Mouse (Mus musculus) hindbrain, embryonic 10.5 days (tissue): Measurements from ENCODE around the gene Rrp9. TPM values are rescaled to one million over a fixed set of nuclear protein-coding genes. Genes with fewer than 3 reads are reported as not detected.

Source experiments
- DNase-seq: peaks from one replicate; pipeline ENCODE4 v3.0.0-alpha.2; 2017; ENCODE audit warnings: low spot score
- H3K27ac ChIP-seq: fragments of 300-500 bp; sonication (generic); 2 replicates; pipeline ENCODE4 v1.5.1; 2016; ENCODE audit warnings: mild to moderate bottlenecking, moderate library complexity
- H3K27me3 ChIP-seq: fragments of 300-500 bp; sonication (generic); 2 replicates; pipeline ENCODE4 v1.6.1; 2016; ENCODE audit warnings: mild to moderate bottlenecking; ENCODE audit not compliant: poor library complexity, insufficient read depth, severe bottlenecking
- H3K36me3 ChIP-seq: fragments of 300-500 bp; sonication (generic); 2 replicates; pipeline ENCODE4 v1.6.1; 2016; ENCODE audit warnings: mild to moderate bottlenecking, moderate library complexity
- H3K4me1 ChIP-seq: fragments of 300-500 bp; sonication (generic); replicated peaks from 2 replicates; pipeline ENCODE4 v1.6.1; 2016; ENCODE audit warnings: mild to moderate bottlenecking
- H3K4me3 ChIP-seq: fragments of 300-500 bp; sonication (generic); 2 replicates; pipeline ENCODE4 v1.5.1; 2016; ENCODE audit warnings: mild to moderate bottlenecking, moderate library complexity
- H3K9me3 ChIP-seq: fragments of 300-500 bp; sonication (generic); 2 replicates; pipeline ENCODE4 v1.6.1; 2016; ENCODE audit warnings: mild to moderate bottlenecking, moderate library complexity
- WGBS: fragments of 180-500 bp; shearing (Covaris S2); methylation state at CpG from one replicate; pipeline ENCODE4 v1.1.7; 2016; 5-methylcytosine and 5-hydroxymethylcytosine counted together
- polyA plus RNA-seq: library from polyadenylated mRNA; unstranded; fragments of >200 nt; fragmentation: Nextera tagmentation; extraction: Ambion mirVana; gene quantifications from 2 replicates; pipeline ENCODE4 v1.2.1, GENCODE M21; 2016

Rrp9 gene
- polyA plus RNA-seq, 1 experiment from 2014 or later: 64.1 TPM

DNA sequence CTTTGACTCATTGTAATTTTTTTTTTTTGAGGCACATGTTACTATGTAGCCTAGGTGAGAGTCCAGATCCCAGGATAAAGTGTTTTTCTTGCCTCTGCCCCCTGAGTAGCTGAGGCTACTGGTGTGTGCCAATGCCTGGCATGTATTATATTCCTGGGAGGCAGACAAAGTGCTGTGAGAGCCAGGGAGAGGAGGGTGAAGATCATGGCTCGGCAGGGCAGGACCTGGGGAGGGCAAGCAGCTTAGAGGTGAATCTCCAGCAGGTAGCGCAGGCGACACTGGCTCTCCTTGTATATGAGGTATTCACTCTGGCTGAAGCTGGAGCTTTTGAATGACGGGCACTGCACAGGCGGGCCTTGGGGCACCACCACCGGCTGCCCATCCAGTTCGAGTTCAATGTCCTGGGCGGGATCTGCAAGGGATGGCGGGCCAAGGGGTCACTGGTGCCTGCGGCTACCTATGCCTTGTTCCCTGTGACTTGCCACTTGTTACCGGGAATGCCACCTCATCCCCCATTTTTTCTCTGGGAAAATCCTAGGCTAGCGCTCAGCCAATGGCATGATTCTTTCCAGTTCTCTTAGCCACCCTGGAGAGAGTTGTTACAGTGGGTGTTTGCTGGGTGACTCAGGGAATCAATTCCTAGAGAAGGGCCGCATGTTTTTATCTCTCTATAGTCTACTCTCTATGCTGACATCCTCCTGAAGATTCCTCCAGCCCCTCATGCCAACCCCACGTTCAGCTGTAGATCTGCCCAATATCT is 4.6 kb upstream of the Rrp9 start:
- peak overlapping the region; percentile 50; the same call in 1 of the 2 replicates for H3K27ac ChIP-seq
- WGBS: 57% methylated on average over 14 of the region's 14 CpGs
- DNase-seq: no peak
- no peak overlapping the region for H3K4me3 ChIP-seq
- H3K4me1 ChIP-seq: peaks cover 59% of the 10 kb centered on the region
- H3K36me3 ChIP-seq: peaks cover 2% of the 10 kb centered on the region
- H3K27me3 ChIP-seq: peaks cover 21% of the 10 kb centered on the region
- H3K9me3 ChIP-seq: no peaks in the 10 kb centered on the region

DNA sequence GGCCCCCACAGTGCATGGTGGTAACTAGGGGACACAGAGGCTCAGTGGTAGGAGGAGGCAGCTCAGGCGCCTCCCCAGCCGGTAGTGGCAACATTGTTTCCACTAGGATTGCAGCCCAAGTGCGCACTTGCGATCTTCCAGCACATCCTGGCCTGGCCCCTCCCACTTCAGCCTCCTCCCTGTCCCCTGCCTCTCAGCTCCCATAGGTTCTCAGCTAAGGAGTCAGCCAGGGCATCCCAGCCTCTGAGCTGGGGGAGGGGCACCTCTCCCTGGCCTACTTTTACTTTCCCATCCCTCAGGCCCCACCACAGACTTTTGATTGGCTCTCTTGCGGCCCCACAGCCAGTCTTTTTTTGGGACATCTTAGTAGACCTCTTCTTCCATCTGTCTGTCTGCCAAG is 3.9 kb upstream of the Rrp9 start:
- H3K9me3 ChIP-seq: no peaks in the 10 kb centered on the region
- peak; percentile 33 for DNase-seq
- H3K4me3 ChIP-seq: peak overlapping the region; percentile 19; the same call in 1 of the 2 replicates

DNA sequence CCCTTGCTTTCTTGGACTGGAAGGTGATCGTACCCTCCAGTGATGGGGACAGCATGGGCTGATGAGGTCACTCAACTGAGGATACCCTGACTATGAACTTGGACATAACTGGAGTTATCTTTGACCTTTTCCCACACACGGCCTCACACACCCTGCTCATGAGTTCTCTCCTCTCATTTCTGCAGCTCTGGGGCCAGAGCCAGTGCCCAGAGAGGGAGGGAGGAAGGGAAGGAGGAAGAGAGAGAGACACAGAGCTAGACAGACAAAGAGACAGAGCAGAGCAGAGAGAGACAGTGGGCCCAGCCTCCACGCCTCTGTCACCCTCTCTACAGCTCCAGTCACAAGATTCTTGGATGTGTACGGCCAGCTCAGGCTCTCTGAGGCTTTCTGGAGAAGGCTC is 3.4 kb upstream of the Rrp9 start:
- Histone ChIP-seq H3K9me3 (no peaks in the 10 kb centered on the region), H3K27ac (peak overlapping the region; percentile 35), H3K4me1 (peaks cover 70% of the 10 kb centered on the region), H3K36me3 (no peaks in the 10 kb centered on the region), H3K4me3 (no peak overlapping the region), H3K27me3 (peaks cover 20% of the 10 kb centered on the region)
- 76% methylated on average over 4 of the region's 4 CpGs for WGBS
- no peak for DNase-seq

More for the DNA sequence above, 3.9 kb upstream of the Rrp9 start:
- 13% methylated on average over 5 of the region's 5 CpGs for WGBS
- Histone ChIP-seq H3K36me3 (no peaks in the 10 kb centered on the region), H3K27me3 (peaks cover 20% of the 10 kb centered on the region), H3K27ac (peak overlapping the region; percentile 50; the same call in 1 of the 2 replicates), H3K4me1 (peaks cover 66% of the 10 kb centered on the region)

DNA sequence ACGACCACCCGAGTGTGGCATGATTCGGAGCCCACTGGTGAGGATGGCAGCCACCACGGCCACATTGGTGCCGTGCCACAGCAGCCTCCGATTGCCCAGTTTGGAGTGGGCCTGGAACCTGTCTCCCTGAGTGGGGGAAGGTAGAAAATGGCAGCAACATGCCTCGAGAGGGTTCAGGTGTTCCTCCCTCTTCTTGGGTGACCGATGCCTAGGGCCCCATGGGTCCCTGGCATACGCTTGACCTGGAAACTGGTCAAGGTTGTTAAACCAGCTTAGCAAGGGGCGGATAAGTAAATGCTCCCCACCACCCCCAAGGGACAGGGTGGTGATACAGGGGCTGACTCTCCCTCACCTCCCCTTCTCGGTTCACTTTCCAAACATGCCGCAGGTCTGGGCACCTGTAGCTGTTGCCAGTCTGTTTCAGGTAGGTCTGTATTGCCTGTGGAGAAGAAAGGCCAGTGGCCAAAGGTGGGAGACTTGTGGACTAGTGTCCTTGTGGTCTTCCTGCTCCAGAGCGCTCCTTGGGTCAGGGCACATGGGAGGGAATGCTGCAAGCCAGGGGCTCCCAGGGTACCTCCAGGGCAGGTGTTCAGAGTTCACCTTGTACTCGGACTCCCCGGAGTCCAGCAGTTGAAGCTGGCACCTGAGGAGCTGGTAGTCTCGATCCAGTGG is 2.5 kb upstream of the Rrp9 start:
- H3K4me1 ChIP-seq: peaks cover 79% of the 10 kb centered on the region
- peak overlapping the region; percentile 81; the same call in 1 of the 2 replicates for H3K27ac ChIP-seq
- H3K27me3 ChIP-seq: peaks cover 20% of the 10 kb centered on the region
- DNase-seq: no peak
- no peaks in the 10 kb centered on the region for H3K9me3 ChIP-seq
- H3K36me3 ChIP-seq: no peaks in the 10 kb centered on the region
- H3K4me3 ChIP-seq: no peak overlapping the region
- WGBS: 91% methylated on average over 16 of the region's 16 CpGs

DNA sequence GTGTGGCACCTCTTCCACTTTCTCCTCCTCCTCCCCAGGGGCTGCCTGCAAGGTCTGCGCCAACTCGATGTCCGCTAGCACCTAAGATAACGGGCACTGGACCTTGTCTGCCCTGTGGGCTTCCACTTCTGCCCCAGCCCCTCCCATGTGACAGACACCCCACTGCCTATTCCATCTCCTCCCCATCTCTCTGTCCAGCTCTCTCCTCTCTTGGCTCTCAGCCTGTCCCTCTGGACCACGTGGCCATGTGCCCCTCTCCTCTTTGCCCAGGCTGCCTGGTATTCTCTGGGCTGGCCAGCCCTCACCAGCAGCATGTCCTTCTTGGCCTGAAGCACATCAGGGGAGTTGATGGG is 2.0 kb upstream of the Rrp9 start:
- H3K27ac ChIP-seq: peak overlapping the region; percentile 81
- WGBS: 85% methylated on average over 5 of the region's 5 CpGs
- no peak overlapping the region; the same call in 1 of the 2 replicates for H3K4me3 ChIP-seq
- peaks cover 20% of the 10 kb centered on the region for H3K27me3 ChIP-seq
- no peaks in the 10 kb centered on the region for H3K9me3 ChIP-seq
- DNase-seq: no peak
- H3K36me3 ChIP-seq: no peaks in the 10 kb centered on the region
- peaks cover 84% of the 10 kb centered on the region for H3K4me1 ChIP-seq

DNA sequence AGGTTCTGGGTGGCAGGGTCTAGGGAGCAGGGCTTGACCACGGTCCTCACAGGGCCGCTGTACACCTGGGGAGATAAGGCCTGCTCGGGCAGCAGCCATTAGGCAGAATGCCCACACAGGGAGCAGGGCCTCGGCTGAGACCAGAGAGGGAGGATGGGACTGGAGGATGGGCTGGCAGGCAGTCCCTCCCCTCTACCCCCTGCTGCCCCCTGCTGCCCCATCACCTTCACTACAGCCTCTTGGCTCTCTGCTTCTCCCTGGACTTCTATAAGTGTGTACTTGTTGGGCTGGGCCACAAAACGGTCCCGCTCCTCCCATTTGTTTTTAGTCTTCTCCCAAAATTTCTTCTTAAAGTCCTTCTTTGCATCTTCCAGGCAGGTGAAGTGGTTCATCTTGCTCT is 1.3 kb upstream of the Rrp9 start:
- no peaks in the 10 kb centered on the region for H3K9me3 ChIP-seq
- H3K4me1 ChIP-seq: peaks cover 84% of the 10 kb centered on the region

DNA sequence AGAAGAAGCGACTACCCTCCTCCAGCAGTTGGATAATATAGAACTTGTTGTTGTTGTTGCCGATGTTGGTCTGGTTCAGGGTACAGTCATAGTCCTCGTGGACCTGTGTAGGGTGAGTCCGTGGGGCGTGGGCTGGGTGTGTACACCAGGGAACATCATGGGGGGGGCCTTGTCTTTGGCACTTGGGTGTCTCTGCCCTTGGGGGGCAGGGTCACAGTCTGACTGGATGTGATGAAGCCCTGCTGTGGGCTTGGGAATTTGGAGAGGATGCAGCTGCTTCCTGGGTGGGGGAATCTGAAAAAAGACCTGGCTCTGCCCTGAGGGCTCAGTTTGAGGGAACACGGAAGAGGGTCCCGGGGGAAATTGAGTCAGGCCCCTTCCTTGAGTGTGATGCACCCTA is 717 bp upstream of the Rrp9 start:
- H3K9me3 ChIP-seq: no peaks in the 10 kb centered on the region
- peaks cover 10% of the 10 kb centered on the region for H3K36me3 ChIP-seq
- peaks cover 15% of the 10 kb centered on the region; the same call in 1 of the 2 replicates for H3K27me3 ChIP-seq
- WGBS: 66% methylated on average over 7 of the region's 7 CpGs
- H3K27ac ChIP-seq: peak overlapping the region; percentile 80
- H3K4me1 ChIP-seq: peaks cover 80% of the 10 kb centered on the region
- 0 out of 2 replicates have a peak overlapping the region, but pooled peaks have one; percentile 3 for H3K4me3 ChIP-seq
- DNase-seq: no peak

More for the DNA sequence above, 1.3 kb upstream of the Rrp9 start:
- Histone ChIP-seq H3K27me3 (peaks cover 20% of the 10 kb centered on the region), H3K4me3 (peak overlapping the region; percentile 3; the same call in 1 of the 2 replicates), H3K27ac (peak overlapping the region; percentile 81), H3K36me3 (peaks cover 4% of the 10 kb centered on the region)
- WGBS: 4% methylated on average over 6 of the region's 6 CpGs
- peak; percentile 86 for DNase-seq

DNA sequence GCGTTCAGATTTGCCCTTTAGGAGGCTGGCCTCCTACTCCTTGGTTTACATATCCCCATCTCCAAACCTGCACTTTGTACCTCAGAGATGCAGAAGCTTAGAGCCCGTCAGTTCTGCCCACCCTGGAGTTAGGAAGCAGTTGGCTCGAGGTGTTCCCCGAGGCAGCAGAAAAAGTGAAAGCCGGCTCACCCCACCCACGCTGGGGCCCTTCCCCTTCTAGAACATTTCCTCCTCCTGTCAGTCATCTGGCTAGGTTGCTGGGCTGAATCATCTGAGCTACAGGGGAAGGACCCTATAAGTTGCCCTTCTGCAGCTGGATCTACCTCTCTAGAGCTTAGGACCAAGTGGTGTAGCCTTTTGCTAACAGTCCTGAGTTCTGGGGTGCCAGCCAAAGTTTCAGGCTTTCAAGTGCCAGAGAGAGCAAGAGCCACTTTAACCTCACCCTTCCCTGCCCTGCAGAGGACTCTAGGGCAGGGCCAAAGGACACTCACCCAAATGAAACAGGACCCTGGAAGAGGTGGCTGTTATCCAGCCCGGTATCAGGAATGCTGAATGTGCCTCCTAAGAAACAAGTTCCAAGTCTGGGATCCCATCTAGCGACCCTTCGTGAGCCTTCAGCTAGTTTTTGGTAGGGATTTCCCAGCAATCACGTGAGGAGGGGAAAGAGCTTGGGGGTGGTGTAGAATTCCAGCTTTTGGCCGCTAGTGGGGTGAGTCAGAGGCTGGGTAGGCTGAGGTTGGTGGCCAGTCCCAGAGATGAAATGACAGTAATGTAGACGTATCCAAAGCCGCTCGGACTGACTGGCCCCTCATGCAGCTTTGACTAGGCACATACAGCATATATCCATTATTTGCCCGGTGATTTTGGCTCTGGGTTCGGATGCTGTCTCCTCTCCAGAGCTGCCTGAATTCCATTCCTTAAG is 500 bp downstream of the Rrp9 start:
- Histone ChIP-seq H3K4me1 (peaks cover 78% of the 10 kb centered on the region), H3K27ac (peak overlapping the region; percentile 73)
- 38% methylated on average over 16 of the region's 16 CpGs for WGBS

DNA sequence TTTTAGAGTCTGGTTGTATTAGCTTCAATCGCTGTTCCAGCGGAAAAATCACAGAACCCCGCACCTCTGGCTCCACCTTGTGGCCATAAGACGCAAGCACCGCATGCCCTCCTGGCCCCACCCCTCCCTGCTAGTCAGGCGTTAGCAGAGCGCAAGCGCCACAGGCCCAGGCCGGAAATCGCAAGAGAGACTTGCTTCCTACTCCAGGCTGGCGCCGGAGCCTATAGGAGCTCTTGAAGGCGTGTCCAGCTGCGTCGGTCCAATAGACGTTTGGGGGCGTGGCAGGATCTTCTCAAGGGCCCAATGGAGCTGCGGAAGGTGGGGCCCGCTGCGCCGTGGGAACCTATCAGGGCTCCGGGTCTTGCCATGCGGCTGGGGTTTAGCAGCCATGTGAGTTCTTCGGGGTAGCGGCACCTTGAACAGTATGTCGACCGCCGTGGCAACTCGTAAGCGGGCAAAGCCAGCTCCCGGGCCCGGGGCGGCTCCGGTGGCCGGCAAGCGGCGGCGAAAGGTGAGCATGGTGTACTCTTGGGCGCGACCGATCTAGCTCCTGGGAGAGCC is 1.2 kb downstream of the Rrp9 start, which contains the start of gene Parp3:
TSS of gene Parp3 (minus strand) at position 26 of the 561 bp plus-strand sequence.
- DNase-seq: peak; percentile 100
- Histone ChIP-seq H3K9me3 (no peaks in the 10 kb centered on the region), H3K4me1 (peaks cover 70% of the 10 kb centered on the region), H3K4me3 (peak within 1 kb of the TSS; percentile 83), H3K27me3 (peaks cover 6% of the 10 kb centered on the region; the same call in 1 of the 2 replicates), H3K36me3 (peaks cover 30% of the 10 kb centered on the region), H3K27ac (peak within 1 kb of the TSS; percentile 80)
- under 1% methylated on average over 41 of the region's 41 CpGs for WGBS

More for the DNA sequence above, 500 bp downstream of the Rrp9 start:
- Histone ChIP-seq H3K36me3 (peaks cover 22% of the 10 kb centered on the region), H3K9me3 (no peaks in the 10 kb centered on the region), H3K4me3 (peak overlapping the region; percentile 83), H3K27me3 (peaks cover 8% of the 10 kb centered on the region; the same call in 1 of the 2 replicates)
- no peak for DNase-seq

DNA sequence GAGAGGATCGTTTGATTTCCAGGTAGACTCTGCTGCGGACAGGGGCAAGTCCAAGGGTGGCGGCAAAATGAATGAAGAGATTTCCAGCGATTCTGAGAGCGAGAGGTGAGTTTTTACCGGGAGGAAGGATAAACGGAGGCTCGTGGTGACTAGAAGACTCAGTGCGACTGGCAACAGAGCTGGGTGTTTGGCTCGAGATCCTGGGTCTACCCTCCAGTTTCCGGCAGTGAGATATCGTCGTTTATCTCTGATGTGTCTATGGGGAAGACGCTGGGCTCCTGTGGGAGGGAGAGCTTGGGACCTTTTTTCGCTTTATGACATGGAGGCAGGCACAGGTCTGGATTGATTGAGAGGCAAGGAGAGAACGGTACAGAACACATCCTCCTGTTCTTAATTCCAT is 1.9 kb downstream of the Rrp9 start:
- H3K9me3 ChIP-seq: no peaks in the 10 kb centered on the region
- H3K27ac ChIP-seq: peak overlapping the region; percentile 80

DNA sequence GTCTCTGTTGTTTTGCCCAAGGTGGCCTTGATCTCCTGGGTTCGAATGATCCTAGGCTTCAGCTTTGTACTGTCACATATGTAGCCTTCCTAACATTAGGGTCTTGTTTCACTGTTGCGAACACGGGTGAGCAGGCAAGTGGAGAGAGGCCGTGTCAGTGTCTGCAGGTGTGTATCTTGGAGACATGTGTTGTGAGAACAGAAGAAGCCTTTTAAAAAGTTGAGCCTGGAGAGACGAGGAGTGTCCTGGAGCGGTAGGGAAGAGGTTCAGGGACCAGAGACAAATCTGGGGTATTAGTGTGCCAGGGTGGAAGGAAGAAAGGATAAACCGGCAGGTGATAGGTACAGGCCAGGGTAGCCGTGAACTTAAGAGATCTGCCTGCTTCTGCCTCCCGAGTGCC is 2.3 kb downstream of the Rrp9 start:
- Histone ChIP-seq H3K27me3 (no peaks in the 10 kb centered on the region), H3K27ac (no peak overlapping the region), H3K4me3 (peak overlapping the region; percentile 83), H3K4me1 (peaks cover 60% of the 10 kb centered on the region), H3K36me3 (peaks cover 39% of the 10 kb centered on the region), H3K9me3 (no peaks in the 10 kb centered on the region)
- WGBS: 81% methylated on average over 9 of the region's 9 CpGs
- DNase-seq: no peak

More for the DNA sequence above, 1.9 kb downstream of the Rrp9 start:
- Histone ChIP-seq H3K27me3 (peaks cover 2% of the 10 kb centered on the region; the same call in 1 of the 2 replicates), H3K4me3 (peak overlapping the region; percentile 83), H3K4me1 (peaks cover 64% of the 10 kb centered on the region), H3K36me3 (peaks cover 34% of the 10 kb centered on the region)
- WGBS: 8% methylated on average over 16 of the region's 16 CpGs
- DNase-seq: no peak

DNA sequence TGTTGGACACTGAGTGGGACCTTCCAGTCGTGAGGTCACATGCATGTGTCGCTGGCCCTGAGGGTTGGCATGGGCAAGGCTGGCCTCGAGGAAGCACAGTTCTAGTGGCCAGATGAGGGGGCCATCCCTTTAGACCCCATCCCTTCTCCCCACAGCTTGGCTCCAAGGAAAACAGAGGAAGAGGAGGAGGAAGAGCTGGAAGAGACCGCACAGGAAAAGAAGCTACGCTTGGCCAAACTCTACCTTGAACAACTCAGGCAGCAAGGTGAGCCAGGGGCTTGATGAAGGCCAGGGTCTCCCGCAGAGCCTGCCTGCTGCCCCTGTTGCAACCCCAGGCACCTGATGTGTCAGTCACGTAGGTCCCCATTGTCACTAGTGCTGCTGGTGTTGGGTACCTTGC is 4.8 kb downstream of the Rrp9 start:
- no peak overlapping the region for H3K27ac ChIP-seq
- H3K4me1 ChIP-seq: peaks cover 37% of the 10 kb centered on the region
- DNase-seq: no peak
- H3K36me3 ChIP-seq: peaks cover 63% of the 10 kb centered on the region
- H3K27me3 ChIP-seq: no peaks in the 10 kb centered on the region
- no peaks in the 10 kb centered on the region for H3K9me3 ChIP-seq
- 95% methylated on average over 7 of the region's 7 CpGs for WGBS
- H3K4me3 ChIP-seq: no peak overlapping the region
